Mouse (Mus musculus) limb, embryonic 11.5 days (tissue): ENCODE measurements around the gene Ddr2. TPM values are rescaled to one million over a fixed set of nuclear protein-coding genes. Genes with fewer than 3 reads are reported as not detected.

ENCODE experiments used
- ATAC-seq: fragments of 200-750 bp; cut with Nextera tagmentation; 2 replicates; pipeline ENCODE4 v1.8.0; 2017; ENCODE audit warnings: low read depth; ENCODE audit not compliant: insufficient number of reproducible peaks, low FRiP score, low TSS enrichment
- DNase-seq: peaks from one replicate; pipeline ENCODE4 v3.0.0-alpha.2; 2015; ENCODE audit warnings: low spot score
- H3K27ac ChIP-seq: fragments of 300-500 bp; sonication (generic); replicated peaks from 2 replicates; pipeline ENCODE4 v1.5.1; 2014; ENCODE audit warnings: low read depth, mild to moderate bottlenecking, low read length
- H3K27me3 ChIP-seq: fragments of 300-500 bp; sonication (generic); 2 replicates; pipeline ENCODE4 v1.6.1; 2014; ENCODE audit warnings: mild to moderate bottlenecking, low read length, mixed read lengths; ENCODE audit not compliant: control insufficient read depth, insufficient read depth
- H3K36me3 ChIP-seq: fragments of 300-500 bp; sonication (generic); 2 replicates; pipeline ENCODE4 v1.6.1; 2014; ENCODE audit warnings: mild to moderate bottlenecking, low read length, moderate library complexity, mixed read lengths; ENCODE audit not compliant: control insufficient read depth, insufficient read depth
- H3K4me1 ChIP-seq: fragments of 300-500 bp; sonication (generic); 2 replicates; pipeline ENCODE4 v1.6.1; 2014; ENCODE audit warnings: low read length, mixed read lengths; ENCODE audit not compliant: control insufficient read depth, insufficient read depth
- H3K4me2 ChIP-seq: fragments of 300-500 bp; sonication (generic); 2 replicates; pipeline ENCODE4 v1.6.1; 2014; ENCODE audit warnings: low read depth, mild to moderate bottlenecking, moderate library complexity; ENCODE audit not compliant: severe bottlenecking
- H3K4me3 ChIP-seq: fragments of 300-500 bp; sonication (generic); 2 replicates; pipeline ENCODE4 v1.5.1; 2014; ENCODE audit warnings: low read depth, low read length
- H3K9ac ChIP-seq: fragments of 300-500 bp; sonication (generic); 2 replicates; pipeline ENCODE4 v1.6.1; 2014; ENCODE audit warnings: mild to moderate bottlenecking, low read length
- H3K9me3 ChIP-seq: fragments of 300-500 bp; sonication (generic); 2 replicates; pipeline ENCODE4 v1.6.1; 2016; ENCODE audit warnings: low read length; ENCODE audit not compliant: control insufficient read depth
- WGBS: fragments of 180-500 bp; shearing (Covaris S2); extraction: QIAGEN DNeasy Blood & Tissue Kit; methylation state at CpG from one replicate; pipeline ENCODE4 v1.1.7; 2014; 5-methylcytosine and 5-hydroxymethylcytosine counted together
- polyA plus RNA-seq: library from polyadenylated mRNA; unstranded; fragments of >200 nt; fragmentation: Nextera tagmentation; extraction: Ambion mirVana; gene quantifications from 2 replicates; pipeline ENCODE4 v1.2.1, GENCODE M21; 2014

Ddr2 gene
- polyA plus RNA-seq, 1 experiment from 2014 or later: 104 TPM

GRCm38 (mm10) chr1:170059347-170059746 is 51.2 kb downstream of the Ddr2 start:
- Histone ChIP-seq H3K9me3 (no peaks in the 10 kb centered on the region), H3K4me1 (no peaks in the 10 kb centered on the region), H3K4me3 (no peak overlapping the region), H3K27ac (no peak overlapping the region), H3K9ac (no peak overlapping the region), H3K27me3 (no peaks in the 10 kb centered on the region), H3K4me2 (no peak overlapping the region), H3K36me3 (no peaks in the 10 kb centered on the region)
- no peak for ATAC-seq
- 88% methylated on average over 9 of the region's 9 CpGs for WGBS
- DNase-seq: no peak

- Histone ChIP-seq H3K9me3 (no peaks in the 10 kb centered on the region), H3K27ac (no peak overlapping the region), H3K9ac (no peak overlapping the region), H3K4me3 (no peak overlapping the region), H3K27me3 (no peaks in the 10 kb centered on the region), H3K36me3 (no peaks in the 10 kb centered on the region), H3K4me2 (no peak overlapping the region), H3K4me1 (no peaks in the 10 kb centered on the region)
- WGBS: 89% methylated on average over 11 of the region's 11 CpGs
- no peak for DNase-seq
- ATAC-seq: no peak
Observed at GRCm38 (mm10) chr1:170058051-170058450, 52.5 kb downstream of the Ddr2 start.

GRCm38 (mm10) chr1:170057607-170058006 is 53.0 kb downstream of the Ddr2 start:
- Histone ChIP-seq H3K9me3 (no peaks in the 10 kb centered on the region), H3K36me3 (no peaks in the 10 kb centered on the region), H3K9ac (no peak overlapping the region), H3K4me2 (no peak overlapping the region), H3K27ac (no peak overlapping the region), H3K4me1 (no peaks in the 10 kb centered on the region), H3K4me3 (no peak overlapping the region), H3K27me3 (no peaks in the 10 kb centered on the region)
- DNase-seq: no peak
- ATAC-seq: no peak
- WGBS: 81% methylated on average over 7 of the region's 7 CpGs

- DNase-seq: no peak
- WGBS: 87% methylated on average over 3 of the region's 3 CpGs
- H3K9me3 ChIP-seq: no peaks in the 10 kb centered on the region
Observed at GRCm38 (mm10) chr1:170056921-170057320, 53.6 kb downstream of the Ddr2 start.

GRCm38 (mm10) chr1:170056214-170056613 is 54.3 kb downstream of the Ddr2 start:
- Histone ChIP-seq H3K27ac (no peak overlapping the region), H3K4me3 (no peak overlapping the region), H3K9ac (no peak overlapping the region), H3K4me1 (no peaks in the 10 kb centered on the region), H3K27me3 (no peaks in the 10 kb centered on the region), H3K4me2 (no peak overlapping the region), H3K36me3 (no peaks in the 10 kb centered on the region), H3K9me3 (no peaks in the 10 kb centered on the region)
- no peak for DNase-seq
- WGBS: 78% methylated on average over 6 of the region's 6 CpGs
- ATAC-seq: no peak

More at GRCm38 (mm10) chr1:170056921-170057320, 53.6 kb downstream of the Ddr2 start:
- no peak for ATAC-seq
- Histone ChIP-seq H3K36me3 (no peaks in the 10 kb centered on the region), H3K4me1 (no peaks in the 10 kb centered on the region), H3K9ac (no peak overlapping the region), H3K27ac (no peak overlapping the region), H3K27me3 (no peaks in the 10 kb centered on the region), H3K4me3 (no peak overlapping the region), H3K4me2 (no peak overlapping the region)

- H3K9me3 ChIP-seq: no peaks in the 10 kb centered on the region
- H3K4me3 ChIP-seq: no peak overlapping the region
- 83% methylated on average over 1 of the region's 1 CpGs for WGBS
- H3K27me3 ChIP-seq: no peaks in the 10 kb centered on the region
- no peak overlapping the region for H3K27ac ChIP-seq
- DNase-seq: no peak
- no peak overlapping the region for H3K9ac ChIP-seq
- H3K4me2 ChIP-seq: no peak overlapping the region
- ATAC-seq: no peak
- no peaks in the 10 kb centered on the region for H3K36me3 ChIP-seq
- H3K4me1 ChIP-seq: no peaks in the 10 kb centered on the region
Observed at GRCm38 (mm10) chr1:170052469-170053065, 58.0 kb downstream of the Ddr2 start.

GRCm38 (mm10) chr1:170051631-170052177 is 58.9 kb downstream of the Ddr2 start:
- no peak for DNase-seq
- ATAC-seq: no peak
- no peaks in the 10 kb centered on the region for H3K36me3 ChIP-seq
- no peak overlapping the region for H3K4me2 ChIP-seq
- no peaks in the 10 kb centered on the region for H3K4me1 ChIP-seq
- no peak overlapping the region for H3K9ac ChIP-seq
- no peak overlapping the region for H3K27ac ChIP-seq
- no peak overlapping the region for H3K4me3 ChIP-seq
- 73% methylated on average over 5 of the region's 5 CpGs for WGBS
- H3K9me3 ChIP-seq: no peaks in the 10 kb centered on the region
- no peaks in the 10 kb centered on the region for H3K27me3 ChIP-seq

- ATAC-seq: no peak
- Histone ChIP-seq H3K9ac (no peak overlapping the region), H3K9me3 (no peaks in the 10 kb centered on the region), H3K27ac (no peak overlapping the region), H3K4me3 (no peak overlapping the region), H3K27me3 (no peaks in the 10 kb centered on the region), H3K4me2 (no peak overlapping the region), H3K36me3 (no peaks in the 10 kb centered on the region), H3K4me1 (no peaks in the 10 kb centered on the region)
- WGBS: 60% methylated on average over 4 of the region's 4 CpGs
- no peak for DNase-seq
Observed at GRCm38 (mm10) chr1:170048434-170048833, 62.1 kb downstream of the Ddr2 start.
